Mouse (Mus musculus) CH12.LX (cell line): ENCODE measurements at regions not wholly inside any gene's neighbourhood (a gene's known extent, or its start where the extent isn't known, plus 50 kb on each side); places are given as distances from the start of the nearest gene placed in this dataset.

Source experiments
- DNase-seq: peaks from one replicate; pipeline ENCODE4 v3.0.0-alpha.2; 2013; ENCODE audit errors: extremely low read depth
- H3K27ac ChIP-seq: 2 replicates; pipeline ENCODE4 v1.5.1; 2012; ENCODE audit warnings: low read depth, mild to moderate bottlenecking, control low read depth, moderate library complexity; ENCODE audit not compliant: insufficient read depth
- H3K27me3 ChIP-seq: replicated peaks from 2 replicates; pipeline ENCODE3; 2012; ENCODE audit warnings: inconsistent platforms
- H3K36me3 ChIP-seq, 2 experiments: replicated peaks in 1 of 2; 2 replicates each; pipeline versions ENCODE3 to v1.6.1; 2012; ENCODE audit warnings: inconsistent platforms in 1 of 2, low read length in 1 of 2, mild to moderate bottlenecking in 1 of 2, mixed read lengths in 1 of 2, moderate library complexity in 1 of 2; ENCODE audit not compliant: control insufficient read depth in 1 of 2, insufficient read depth in 1 of 2
- H3K4me1 ChIP-seq, 2 experiments: 2 replicates each; pipeline ENCODE4 v1.6.1; 2012; ENCODE audit warnings: inconsistent platforms in 1 of 2, moderate library complexity in 1 of 2; ENCODE audit not compliant: insufficient read depth in 2 of 2, control insufficient read depth in 1 of 2
- H3K4me2 ChIP-seq: 2 replicates; pipeline ENCODE4 v1.6.1; 2012; ENCODE audit warnings: low read depth, mild to moderate bottlenecking, control low read depth; ENCODE audit not compliant: poor library complexity, insufficient read depth, severe bottlenecking
- H3K4me3 ChIP-seq, 3 experiments: fragments of 150-350 bp in 1 of 3; sonication (generic) in 1 of 3; replicated peaks in 1 of 3; 2 replicates each; pipeline versions ENCODE3 to v1.5.1; 2011 to 2012; ENCODE audit warnings: low read depth in 2 of 3, low read length in 2 of 3, mild to moderate bottlenecking in 2 of 3, moderate library complexity in 2 of 3, control low read depth in 1 of 3, improper control_type of control experiment in 1 of 3, inconsistent platforms in 1 of 3, mixed read lengths in 1 of 3; ENCODE audit not compliant: poor library complexity in 1 of 3
- H3K79me2 ChIP-seq: replicated peaks from 2 replicates; pipeline ENCODE4 v1.6.1; 2012; ENCODE audit warnings: mild to moderate bottlenecking, moderate library complexity; ENCODE audit not compliant: control insufficient read depth, poor library complexity, insufficient read depth, severe bottlenecking; ENCODE audit errors: extremely low read depth
- H3K9ac ChIP-seq: 2 replicates; pipeline ENCODE4 v1.6.1; 2012; ENCODE audit warnings: low read depth, mild to moderate bottlenecking, control low read depth, moderate library complexity; ENCODE audit not compliant: insufficient read depth
- H3K9me3 ChIP-seq: replicated peaks from 2 replicates; pipeline ENCODE3; 2012; ENCODE audit warnings: low read length, inconsistent platforms, mixed read lengths
- BHLHE40 ChIP-seq: IDR thresholded peaks from 2 replicates; pipeline ENCODE4 v1.6.1; 2011; ENCODE audit warnings: mild to moderate bottlenecking, low read depth, low read length, improper control_type of control experiment
- CHD2 ChIP-seq: IDR thresholded peaks from 2 replicates; pipeline ENCODE4 v1.6.1; 2011; ENCODE audit warnings: low read length, improper control_type of control experiment
- EP300 ChIP-seq: IDR thresholded peaks from 2 replicates; pipeline ENCODE4 v1.6.1; 2011; ENCODE audit warnings: low read length, improper control_type of control experiment
- ETS1 ChIP-seq: conservative IDR thresholded peaks from 2 replicates; pipeline ENCODE4 v1.6.1; 2012; ENCODE audit warnings: low read depth, mild to moderate bottlenecking, inconsistent platforms, low read length, improper control_type of control experiment, moderate library complexity
- GABPA ChIP-seq: IDR thresholded peaks from 2 replicates; pipeline ENCODE4 v1.6.1; 2012; ENCODE audit warnings: low read depth, low read length, improper control_type of control experiment, inconsistent platforms; ENCODE audit not compliant: insufficient replicate concordance
- HCFC1 ChIP-seq: IDR thresholded peaks from 2 replicates; pipeline ENCODE4 v1.6.1; 2012; ENCODE audit warnings: low read depth, mild to moderate bottlenecking, inconsistent platforms, low read length, improper control_type of control experiment
- IRF4 ChIP-seq: IDR thresholded peaks from 2 replicates; pipeline ENCODE4 v1.6.1; 2014; ENCODE audit warnings: low read depth, mild to moderate bottlenecking, inconsistent platforms, low read length, improper control_type of control experiment
- JUN ChIP-seq: IDR thresholded peaks from 2 replicates; pipeline ENCODE4 v1.6.1; 2011; ENCODE audit warnings: low read depth, mild to moderate bottlenecking, low read length, improper control_type of control experiment, moderate library complexity; ENCODE audit not compliant: insufficient read depth
- JUND ChIP-seq: conservative IDR thresholded peaks from 2 replicates; pipeline ENCODE4 v1.6.1; 2011; ENCODE audit warnings: low read depth, low read length, improper control_type of control experiment
- MAX ChIP-seq: IDR thresholded peaks from 2 replicates; pipeline ENCODE4 v1.6.1; 2011; ENCODE audit warnings: low read length, improper control_type of control experiment
- MAZ ChIP-seq: IDR thresholded peaks from 2 replicates; pipeline ENCODE4 v1.6.1; 2012; ENCODE audit warnings: low read depth, mild to moderate bottlenecking, inconsistent platforms, low read length, improper control_type of control experiment, moderate library complexity
- MEF2A ChIP-seq: IDR thresholded peaks from 2 replicates; pipeline ENCODE4 v1.6.1; 2014; ENCODE audit warnings: low read depth, mild to moderate bottlenecking, inconsistent platforms, low read length, improper control_type of control experiment, borderline replicate concordance
- MYC ChIP-seq: IDR thresholded peaks from 2 replicates; pipeline ENCODE4 v1.6.1; 2011; ENCODE audit warnings: low read depth, mild to moderate bottlenecking, improper control_type of control experiment, low read length
- NELFE ChIP-seq: IDR thresholded peaks from 2 replicates; pipeline ENCODE4 v1.6.1; 2011; ENCODE audit warnings: low read depth, low read length, improper control_type of control experiment
- PAX5 ChIP-seq: IDR thresholded peaks from 2 replicates; pipeline ENCODE4 v1.6.1; 2012; ENCODE audit warnings: low read length, inconsistent platforms, mixed read lengths
- POLR2A ChIP-seq: IDR thresholded peaks from 2 replicates; pipeline ENCODE4 v1.6.1; 2011; ENCODE audit warnings: low read depth, mild to moderate bottlenecking, improper control_type of control experiment, low read length
- POLR2AphosphoS2 ChIP-seq: IDR thresholded peaks from 2 replicates; pipeline ENCODE4 v1.6.1; 2011; ENCODE audit warnings: low read depth, low read length, improper control_type of control experiment
- RAD21 ChIP-seq: IDR thresholded peaks from 2 replicates; pipeline ENCODE4 v1.6.1; 2011; ENCODE audit warnings: low read depth, mild to moderate bottlenecking, low read length, improper control_type of control experiment, moderate library complexity
- SIN3A ChIP-seq: IDR thresholded peaks from 2 replicates; pipeline ENCODE4 v1.6.1; 2012; ENCODE audit warnings: low read length, improper control_type of control experiment, inconsistent platforms
- SMC3 ChIP-seq: IDR thresholded peaks from 2 replicates; pipeline ENCODE4 v1.6.1; 2011; ENCODE audit warnings: low read depth, low read length, improper control_type of control experiment
- TCF12 ChIP-seq: IDR thresholded peaks from 2 replicates; pipeline ENCODE4 v1.6.1; 2014; ENCODE audit warnings: low read depth, mild to moderate bottlenecking, inconsistent platforms, low read length, improper control_type of control experiment
- USF2 ChIP-seq: conservative IDR thresholded peaks from 2 replicates; pipeline ENCODE4 v1.6.1; 2011; ENCODE audit warnings: low read depth, low read length, improper control_type of control experiment
- ZC3H11A ChIP-seq: IDR thresholded peaks from 2 replicates; pipeline ENCODE4 v1.6.1; 2012; ENCODE audit warnings: low read depth, mild to moderate bottlenecking, inconsistent platforms, low read length, improper control_type of control experiment
- ZMIZ1 ChIP-seq: IDR thresholded peaks from 2 replicates; pipeline ENCODE4 v1.6.1; 2012; ENCODE audit warnings: low read depth, mild to moderate bottlenecking, inconsistent platforms, low read length, improper control_type of control experiment
- ZNF384 ChIP-seq: IDR thresholded peaks from 2 replicates; pipeline ENCODE4 v1.6.1; 2012; ENCODE audit warnings: low read depth, low read length, improper control_type of control experiment, inconsistent platforms
- dilution Hi-C: fragments of 300-500 bp; cut with MboI; formaldehyde crosslinking; loops from 2 replicates; pipeline ENCODE4 v1.14.3; 2020; ENCODE audit warnings: low sequenced_read_pairs; ENCODE audit not compliant: extremely low pct_unique_long_range_greater_than_20kb, extremely low pct_ligation_motif_present
- in situ Hi-C: fragments of 300-500 bp; cut with MboI; formaldehyde crosslinking; loops from 3 replicates; pipeline ENCODE4 v1.14.3; 2019; ENCODE audit warnings: low sequenced_read_pairs, low pct_ligation_motif_present, low pct_unique_long_range_greater_than_20kb, mixed read lengths

- peaks cover 41 to 88% of the 10 kb centered on the region in 2 experiments for H3K4me1 ChIP-seq
- TF ChIP-seq CHD2 (peak; percentile 20; the same call in 1 of the 2 replicates), TCF12 (peak; percentile 68), JUND (0 out of 2 replicates have a peak, but pooled peaks have one; percentile 28), MAX (peak; percentile 31; the same call in 1 of the 2 replicates), EP300 (peak; percentile 48; the same call in 1 of the 2 replicates), MEF2A (no peak; the same call in 1 of the 2 replicates), ETS1 (peak; percentile 48; the same call in 1 of the 2 replicates), JUN (no peak), MAZ (0 out of 2 replicates have a peak, but pooled peaks have one; percentile 44), SIN3A (peak; percentile 9; the same call in 1 of the 2 replicates), IRF4 (peak; percentile 35; the same call in 1 of the 2 replicates), RAD21 (peak; percentile 2; the same call in 1 of the 2 replicates), MYC (0 out of 2 replicates have a peak, but pooled peaks have one; percentile 24), BHLHE40 (0 out of 2 replicates have a peak, but pooled peaks have one; percentile 46), HCFC1 (no peak; the same call in 1 of the 2 replicates), SMC3 (no peak; the same call in 1 of the 2 replicates)
- H3K9ac ChIP-seq, result peak overlapping the region; percentile 44
- no peaks in the 10 kb centered on the region for H3K79me2 ChIP-seq
- in situ Hi-C loops (loop anchor here (10.0 kb wide), 1 partner anchor 94 kb away; the partner anchor contains the start of gene Fut8), dilution Hi-C loops (no loop called here)
- no peaks in the 10 kb centered on the region for H3K36me3 ChIP-seq
- DNase-seq, result no peak
- H3K27me3 ChIP-seq, result no peaks in the 10 kb centered on the region
- no peaks in the 10 kb centered on the region for H3K9me3 ChIP-seq
- peak overlapping the region in 1 of 3 experiments; percentile 38 for H3K4me3 ChIP-seq
- H3K4me2 ChIP-seq, result peak overlapping the region; percentile 67
- H3K27ac ChIP-seq, result peak overlapping the region; percentile 71
These were observed 97.3 kb upstream of the Fut8 start for GRCm38 (mm10) chr12:77140656-77141055.

GRCm38 (mm10) chr12:77140141-77140540 lies 97.8 kb upstream of the Fut8 start:
- H3K9ac ChIP-seq, result no peak overlapping the region
- dilution Hi-C loops, result no loop called here
- DNase-seq, result no peak
- H3K27me3 ChIP-seq, result no peaks in the 10 kb centered on the region
- no peak for TF ChIP-seq ZC3H11A
- no peak for TF ChIP-seq EP300
- no peak for TF ChIP-seq BHLHE40
- no peak for TF ChIP-seq PAX5
- no peak for TF ChIP-seq JUND
- TF ChIP-seq ZNF384, result no peak
- no peak for TF ChIP-seq USF2
- no peak for TF ChIP-seq HCFC1
- no peak for TF ChIP-seq ZMIZ1
- TF ChIP-seq MAX, result no peak
- no peak for TF ChIP-seq POLR2A
- no peak for TF ChIP-seq SIN3A
- TF ChIP-seq GABPA, result no peak
- no peak for TF ChIP-seq POLR2AphosphoS2
- TF ChIP-seq NELFE, result no peak
- in situ Hi-C loops, result loop anchor here (10.0 kb wide), 1 partner anchor 95 kb away; the partner anchor contains the start of gene Fut8
- peaks cover 39 to 87% of the 10 kb centered on the region in 2 experiments for H3K4me1 ChIP-seq
- H3K79me2 ChIP-seq, result no peaks in the 10 kb centered on the region
- H3K36me3 ChIP-seq, result no peaks in the 10 kb centered on the region
- H3K27ac ChIP-seq, result peak overlapping the region; percentile 71
- no peaks in the 10 kb centered on the region for H3K9me3 ChIP-seq
- H3K4me3 ChIP-seq, result no peak overlapping the region
- H3K4me2 ChIP-seq, result peak overlapping the region; percentile 67; the same call in 1 of the 2 replicates
